15 mouse cellular contexts compared by ENCODE assay signal in genomic region chr5:148090191-148090821, GRCm38 (mm10).
DNase-seq lines count a peak whose midpoint lies in the region; ATAC-seq and TF ChIP-seq lines count a peak whose summit lies in the region.
"Had no signal": no experiment of that assay in that cellular context is flagged by ENCODE, and none has a peak within 500 bp of the region (broad histone marks: within the 10 kb centered on the region; RNA-seq: fewer than 3 reads in every experiment).

No protein-coding gene starts in this region.

- no peaks in the 10 kb centered on the region for H3K27me3 ChIP-seq in kidney, postnatal 0 days (ENCODE audit: insufficient read depth, low read length)
- H3K27me3 ChIP-seq: embryonic facial prominence, embryonic 12.5 days; forebrain, embryonic 15.5 days; liver, embryonic 15.5 days; megakaryocyte, embryonic 14.5 days; neural tube, embryonic 13.5 days had no signal

- H3K4me2 ChIP-seq in kidney, postnatal 0 days (ENCODE audit: low read length), result no peak overlapping the region
- H3K4me2 ChIP-seq: embryonic facial prominence, embryonic 12.5 days; forebrain, embryonic 15.5 days; heart, embryonic 13.5 days; liver, embryonic 15.5 days; neural tube, embryonic 13.5 days had no signal

- no peaks in the 10 kb centered on the region for H3K4me1 ChIP-seq in kidney, postnatal 0 days (replicated peaks; ENCODE audit: insufficient read depth, low read length)
- H3K4me1 ChIP-seq: embryonic facial prominence, embryonic 12.5 days; forebrain, embryonic 15.5 days; heart, embryonic 13.5 days; liver, embryonic 15.5 days; megakaryocyte, embryonic 14.5 days had no signal

- intact Hi-C loops in heart, postnatal 14 days (cut with DNase I), result no loop called here

- DNase-seq in kidney, postnatal 0 days (ENCODE audit: low spot score), result peak; percentile 11
- no peak for DNase-seq in kidney, adult 8-10 months
- peak; percentile 64 to 72 for DNase-seq in cerebellum, postnatal 36 days
- peak; percentile 45 to 79 for DNase-seq in layer of hippocampus, postnatal 14 days (ENCODE audit: low spot score in 2 of 2)
- peak; percentile 64 to 72 for DNase-seq in right cerebral cortex, postnatal 10 days (ENCODE audit: low spot score in 2 of 2)
- DNase-seq in kidney, adult 9 months, result no peak
- no peak for DNase-seq in natural killer cell, adult 2 months (ENCODE audit: low spot score in 2 of 2)
- DNase-seq in heart, postnatal 14 days, result no peak
- DNase-seq: adrenal gland, postnatal 36 days had no signal

- H3K27ac ChIP-seq in kidney, postnatal 0 days, result no peak overlapping the region
- H3K27ac ChIP-seq: embryonic facial prominence, embryonic 12.5 days; forebrain, embryonic 15.5 days; heart, embryonic 13.5 days; liver, embryonic 15.5 days; neural tube, embryonic 13.5 days had no signal

- H3K4me3 ChIP-seq in kidney, postnatal 0 days (replicated peaks; ENCODE audit: low read depth, low read length), result no peak overlapping the region
- H3K4me3 ChIP-seq: embryonic facial prominence, embryonic 12.5 days; forebrain, embryonic 15.5 days; heart, embryonic 13.5 days; liver, embryonic 15.5 days; megakaryocyte, embryonic 14.5 days; neural tube, embryonic 13.5 days had no signal

- ATAC-seq in kidney, postnatal 0 days (replicated peaks; ENCODE audit: low FRiP score, low read depth), result no peak
- ATAC-seq: forebrain, embryonic 15.5 days had no signal

- H3K36me3 ChIP-seq in kidney, postnatal 0 days (ENCODE audit: insufficient read depth, low read length), result no peaks in the 10 kb centered on the region
- H3K36me3 ChIP-seq: embryonic facial prominence, embryonic 12.5 days; forebrain, embryonic 15.5 days; heart, embryonic 13.5 days; liver, embryonic 15.5 days had no signal

- WGBS in kidney, postnatal 0 days, result 67% methylated on average over 11 of the region's 11 CpGs

- H3K9ac ChIP-seq in kidney, postnatal 0 days (ENCODE audit: low read depth, low read length), result no peak overlapping the region
- H3K9ac ChIP-seq: embryonic facial prominence, embryonic 12.5 days; forebrain, embryonic 15.5 days; heart, embryonic 13.5 days; liver, embryonic 15.5 days; neural tube, embryonic 13.5 days had no signal

- no peaks in the 10 kb centered on the region for H3K9me3 ChIP-seq in kidney, postnatal 0 days (replicated peaks; ENCODE audit: low read length)
- H3K9me3 ChIP-seq: embryonic facial prominence, embryonic 12.5 days; forebrain, embryonic 15.5 days; liver, embryonic 15.5 days; neural tube, embryonic 13.5 days had no signal

- TF ChIP-seq CTCF in kidney, postnatal 0 days (IDR thresholded peaks at IDR 0.05; ENCODE audit: low read depth), result no peak

Comparison
In these comparisons a context has a peak if more than half of its experiments do, and no peak if none do; other contexts are left out.
1. DNase-seq: peak in kidney, postnatal 0 days (single experiment), cerebellum, postnatal 36 days (2 of 2), layer of hippocampus, postnatal 14 days (2 of 2) and right cerebral cortex, postnatal 10 days (2 of 2); none in kidney, adult 8-10 months (0 of 2), kidney, adult 9 months (single experiment), natural killer cell, adult 2 months (0 of 2) and heart, postnatal 14 days (0 of 2).